Mouse (Mus musculus) small intestine, adult 2 months (tissue): ENCODE results near the gene Sesn2. TPM values are rescaled to one million over a fixed set of nuclear protein-coding genes. Genes with fewer than 3 reads are reported as not detected.
"Not testable (repeated sequence)": the region's sequence is repeated elsewhere in the genome, so short reads cannot be mapped to it uniquely, and the experiment has no call there.

Experiments
- H3K27ac ChIP-seq: fragments of 200-500 bp; 2 replicates; pipeline ENCODE4 v1.5.1; 2012; ENCODE audit warnings: low read depth, low read length, control low read depth, inconsistent platforms; ENCODE audit not compliant: insufficient read depth
- H3K27me3 ChIP-seq: fragments of 200-500 bp; 2 replicates; pipeline ENCODE4 v1.6.1; 2012; ENCODE audit warnings: mild to moderate bottlenecking, moderate library complexity, low read length, inconsistent platforms; ENCODE audit not compliant: control insufficient read depth, insufficient read depth
- H3K36me3 ChIP-seq: fragments of 200-500 bp; 2 replicates; pipeline ENCODE4 v1.6.1; 2012; ENCODE audit warnings: mild to moderate bottlenecking, low read length, control low read depth, inconsistent platforms; ENCODE audit not compliant: control insufficient read depth, insufficient read depth
- H3K4me1 ChIP-seq: fragments of 200-500 bp; 2 replicates; pipeline ENCODE4 v1.6.1; 2012; ENCODE audit warnings: low read length, inconsistent platforms, mixed read lengths; ENCODE audit not compliant: control insufficient read depth, insufficient read depth, insufficient read length
- H3K4me3 ChIP-seq: fragments of 200-500 bp; 2 replicates; pipeline ENCODE4 v1.5.1; 2012; ENCODE audit warnings: low read depth, mild to moderate bottlenecking, control low read depth, inconsistent platforms, low read length, moderate library complexity
- CTCF ChIP-seq: fragments of 200-500 bp; IDR thresholded peaks from 2 replicates; pipeline ENCODE4 v1.5.1; 2012; ENCODE audit warnings: low read depth, mild to moderate bottlenecking, control low read depth, inconsistent platforms, low read length, moderate library complexity, mixed read lengths; ENCODE audit not compliant: insufficient replicate concordance, insufficient read length; ENCODE audit errors: extremely low read depth
- POLR2A ChIP-seq: fragments of 200-500 bp; IDR thresholded peaks from 2 replicates; pipeline ENCODE4 v1.6.1; 2012; ENCODE audit warnings: low read depth, mild to moderate bottlenecking, control low read depth, inconsistent platforms, low read length, moderate library complexity
- WGBS: fragments of 180-500 bp; shearing (Covaris S2); methylation state at CpG from one replicate; pipeline ENCODE4 v1.1.7; 2018; 5-methylcytosine and 5-hydroxymethylcytosine counted together
- polyA plus RNA-seq: library from polyadenylated mRNA; depleted of rRNA; stranded (reverse); fragments of >200 nt; gene quantifications from 2 replicates; pipeline ENCODE4 v1.2.3, GENCODE M21; 2012

Gene Sesn2
- polyA plus RNA-seq, 1 experiment = 6.7 TPM

- H3K36me3 ChIP-seq = peaks cover 19% of the 10 kb centered on the region
- no peak overlapping the region for H3K27ac ChIP-seq
- H3K27me3 ChIP-seq = no peaks in the 10 kb centered on the region
- WGBS = 93% methylated on average over 8 of the region's 8 CpGs
- peaks cover 8% of the 10 kb centered on the region; the same call in 1 of the 2 replicates for H3K4me1 ChIP-seq
- TF ChIP-seq POLR2A = no peak
- no peak for TF ChIP-seq CTCF
- H3K4me3 ChIP-seq = no peak overlapping the region
Observed at GRCm38 (mm10) chr4:132491057-132491456, 19.2 kb downstream of the Sesn2 start.

- Histone ChIP-seq H3K27ac (no peak overlapping the region), H3K36me3 (peaks cover 15% of the 10 kb centered on the region), H3K4me3 (no peak overlapping the region), H3K4me1 (peaks cover 8% of the 10 kb centered on the region; the same call in 1 of the 2 replicates), H3K27me3 (no peaks in the 10 kb centered on the region)
- WGBS = 85% methylated on average over 15 of the region's 15 CpGs
- TF ChIP-seq CTCF = no peak
- TF ChIP-seq POLR2A = no peak
Observed at GRCm38 (mm10) chr4:132490273-132491010, 19.9 kb downstream of the Sesn2 start.

GRCm38 (mm10) chr4:132488976-132489375, 21.3 kb downstream of the Sesn2 start:
- no peak for TF ChIP-seq CTCF
- no peak for TF ChIP-seq POLR2A
- H3K4me3 ChIP-seq = no peak overlapping the region
- H3K27me3 ChIP-seq = no peaks in the 10 kb centered on the region
- WGBS = 77% methylated on average over 6 of the region's 6 CpGs
- H3K36me3 ChIP-seq = peaks cover 11% of the 10 kb centered on the region
- peaks cover 8% of the 10 kb centered on the region; the same call in 1 of the 2 replicates for H3K4me1 ChIP-seq
- H3K27ac ChIP-seq = no peak overlapping the region

GRCm38 (mm10) chr4:132488521-132488920, 21.8 kb downstream of the Sesn2 start:
- 23% methylated on average over 3 of the region's 3 CpGs for WGBS
- H3K4me1 ChIP-seq = peaks cover 8% of the 10 kb centered on the region; the same call in 1 of the 2 replicates
- peaks cover 8% of the 10 kb centered on the region for H3K36me3 ChIP-seq
- no peaks in the 10 kb centered on the region for H3K27me3 ChIP-seq
- H3K27ac ChIP-seq = no peak overlapping the region
- no peak for TF ChIP-seq CTCF
- no peak for TF ChIP-seq POLR2A
- no peak overlapping the region for H3K4me3 ChIP-seq

GRCm38 (mm10) chr4:132484820-132485219, 25.5 kb downstream of the Sesn2 start:
- Histone ChIP-seq H3K27ac (no peak overlapping the region), H3K4me3 (no peak overlapping the region), H3K27me3 (no peaks in the 10 kb centered on the region), H3K4me1 (peaks cover 7% of the 10 kb centered on the region; the same call in 1 of the 2 replicates), H3K36me3 (no peaks in the 10 kb centered on the region)
- no peak for TF ChIP-seq CTCF
- TF ChIP-seq POLR2A = no peak
- WGBS = 28% methylated on average over 5 of the region's 5 CpGs

GRCm38 (mm10) chr4:132484231-132484630, 26.1 kb downstream of the Sesn2 start:
- Histone ChIP-seq H3K4me3 (no peak overlapping the region), H3K27me3 (no peaks in the 10 kb centered on the region), H3K4me1 (peaks cover 7% of the 10 kb centered on the region; the same call in 1 of the 2 replicates), H3K27ac (no peak overlapping the region), H3K36me3 (no peaks in the 10 kb centered on the region)
- TF ChIP-seq POLR2A (no peak), CTCF (no peak)
- WGBS = 63% methylated on average over 4 of the region's 4 CpGs

GRCm38 (mm10) chr4:132482956-132483608, 27.2 kb downstream of the Sesn2 start:
- WGBS = 41% methylated on average over 13 of the region's 13 CpGs

GRCm38 (mm10) chr4:132482104-132482503, 28.2 kb downstream of the Sesn2 start:
- H3K36me3 ChIP-seq, H3K4me3 ChIP-seq, H3K27me3 ChIP-seq, H3K27ac ChIP-seq: not testable (repeated sequence)
- peaks cover 13% of the 10 kb centered on the region; the same call in 1 of the 2 replicates for H3K4me1 ChIP-seq
- 75% methylated on average over 3 of the region's 3 CpGs for WGBS

More at GRCm38 (mm10) chr4:132482956-132483608, 27.2 kb downstream of the Sesn2 start:
- Histone ChIP-seq H3K27me3 (no peaks in the 10 kb centered on the region), H3K36me3 (no peaks in the 10 kb centered on the region), H3K4me3 (no peak overlapping the region), H3K27ac (no peak overlapping the region), H3K4me1 (peaks cover 9% of the 10 kb centered on the region; the same call in 1 of the 2 replicates)
- TF ChIP-seq POLR2A = no peak
- no peak for TF ChIP-seq CTCF
